Mouse (Mus musculus) kidney, adult 9 months (tissue): ENCODE data around the gene Kansl1.

Experiments used
- DNase-seq: peaks from one replicate; pipeline ENCODE4 v3.0.0; 2022

Kansl1 gene

GRCm38 (mm10) chr11:104361790-104362189 is 106.9 kb downstream of the Kansl1 start:
- DNase-seq: no peak

GRCm38 (mm10) chr11:104346931-104347330 is 121.7 kb downstream of the Kansl1 start:
- DNase-seq: peak; percentile 55

- no peak for DNase-seq
Measured at GRCm38 (mm10) chr11:104334946-104335345, 133.7 kb downstream of the Kansl1 start.

GRCm38 (mm10) chr11:104334115-104334514 is 134.5 kb downstream of the Kansl1 start:
- DNase-seq: no peak

GRCm38 (mm10) chr11:104332105-104332504 is 136.6 kb downstream of the Kansl1 start:
- DNase-seq: no peak

- DNase-seq: no peak
Measured at GRCm38 (mm10) chr11:104331208-104331607, 137.5 kb downstream of the Kansl1 start.

- no peak for DNase-seq
Measured at GRCm38 (mm10) chr11:104330151-104330550, 138.5 kb downstream of the Kansl1 start.

- DNase-seq: no peak
Measured at GRCm38 (mm10) chr11:104329185-104329926, 139.3 kb downstream of the Kansl1 start.

GRCm38 (mm10) chr11:104327946-104328345 is 140.7 kb downstream of the Kansl1 start:
- no peak for DNase-seq

GRCm38 (mm10) chr11:104327462-104327861 is 141.2 kb downstream of the Kansl1 start:
- DNase-seq: no peak

GRCm38 (mm10) chr11:104322142-104322541 is 146.5 kb downstream of the Kansl1 start:
- DNase-seq: no peak

GRCm38 (mm10) chr11:104320511-104320910 is 148.2 kb downstream of the Kansl1 start:
- no peak for DNase-seq

- no peak for DNase-seq
Measured at GRCm38 (mm10) chr11:104318940-104319781, 149.5 kb downstream of the Kansl1 start.

- DNase-seq: no peak
Measured at GRCm38 (mm10) chr11:104317631-104318030, 151.0 kb downstream of the Kansl1 start.

GRCm38 (mm10) chr11:104316685-104317400 is 151.8 kb downstream of the Kansl1 start:
- peak; percentile 46 for DNase-seq

- DNase-seq: peak; percentile 74
Measured at GRCm38 (mm10) chr11:104315703-104316102, 153.0 kb downstream of the Kansl1 start.

GRCm38 (mm10) chr11:104311643-104312042 is 157.0 kb downstream of the Kansl1 start:
- no peak for DNase-seq

GRCm38 (mm10) chr11:104310226-104310887 is 158.3 kb downstream of the Kansl1 start:
- no peak for DNase-seq

- DNase-seq: no peak
Measured at GRCm38 (mm10) chr11:104309377-104310225, 159.1 kb downstream of the Kansl1 start.

GRCm38 (mm10) chr11:104307136-104307535 is 161.5 kb downstream of the Kansl1 start:
- no peak for DNase-seq

- DNase-seq: no peak
Measured at GRCm38 (mm10) chr11:104306483-104306882, 162.2 kb downstream of the Kansl1 start.

- no peak for DNase-seq
Measured at GRCm38 (mm10) chr11:104305711-104306110, 162.9 kb downstream of the Kansl1 start.
